Mouse (Mus musculus) kidney, adult 2 months (tissue): ENCODE measurements around the gene Pdzd2.

Experiments
- CTCF ChIP-seq: fragments of 200-500 bp; conservative IDR thresholded peaks from 2 replicates; pipeline ENCODE4 v1.5.1; 2011; ENCODE audit warnings: low read depth, mild to moderate bottlenecking, control low read depth, low read length, moderate library complexity, mixed read lengths; ENCODE audit not compliant: insufficient read depth, insufficient read length
- POLR2A ChIP-seq: fragments of 200-500 bp; IDR thresholded peaks from one replicate; pipeline ENCODE4 v1.6.1; 2011; ENCODE audit warnings: low read depth, low read length, control low read depth

- no peak for TF ChIP-seq CTCF
- TF ChIP-seq POLR2A = no peak
These were observed 398.3 kb downstream of the Pdzd2 start for GRCm38 (mm10) chr15:12341401-12341758.
